Mouse (Mus musculus): ENCODE results near the gene Ubtd2.

DNA sequence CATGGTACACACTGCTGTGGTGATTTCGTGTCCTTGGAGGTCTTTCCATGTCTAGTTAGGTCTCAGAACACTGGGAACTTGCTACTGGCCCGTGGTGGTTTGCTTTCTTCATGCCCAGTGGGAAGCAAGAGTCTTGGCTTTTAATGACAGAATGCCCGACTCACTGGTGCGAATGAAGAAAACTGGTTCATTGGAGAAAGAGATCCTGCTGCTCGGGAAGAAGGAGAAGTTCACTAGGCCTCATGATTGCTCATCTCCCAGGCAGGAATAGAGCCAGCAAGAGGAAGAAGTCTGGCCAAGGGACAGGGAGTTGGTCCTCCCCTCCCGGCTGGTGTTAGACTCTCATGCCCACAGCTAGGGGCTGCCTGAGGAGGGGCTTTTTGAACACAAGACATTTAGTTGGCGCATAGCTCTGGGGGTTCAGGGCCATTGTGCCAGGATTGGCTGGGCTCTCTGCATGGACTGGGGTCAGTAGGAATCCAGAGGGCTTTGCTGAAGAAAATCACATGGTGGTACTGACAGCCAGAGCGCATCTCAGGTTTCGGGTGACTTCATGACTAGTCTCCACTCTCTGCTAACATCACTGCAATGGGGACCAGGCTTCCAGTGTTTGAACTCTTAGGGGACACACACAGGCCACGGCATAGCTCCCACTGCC, 101.3 kb downstream of the Ubtd2 start:
- TF ChIP-seq POLR2A (IDR thresholded peaks at IDR 0.05; ENCODE audit: low read depth, low read length) (no peak), CTCF (IDR thresholded peaks at IDR 0.05; ENCODE audit: extremely low read depth, insufficient read length, insufficient replicate concordance, low read depth, low read length) (no peak)

All from small intestine, adult 2 months (tissue).